Mouse (Mus musculus) layer of hippocampus, adult 8-10 months (tissue): Measurements from ENCODE around the gene Mettl1. TPM values are rescaled to one million over a fixed set of nuclear protein-coding genes. Genes with fewer than 3 reads are reported as not detected.
"Not testable (repeated sequence)": the region's sequence is repeated elsewhere in the genome, so short reads cannot be mapped to it uniquely, and the experiment has no call there.

ENCODE experiments used
- DNase-seq, 2 experiments: peaks; one replicate each; pipeline ENCODE4 v3.0.0; 2022; ENCODE audit warnings: low spot score in 2 of 2
- total RNA-seq, 4 experiments: library from RNA; stranded (reverse); gene quantifications; 2 replicates each; pipeline ENCODE4 v1.2.4; 2022

Mettl1 gene
- total RNA-seq, 4 experiments from 2014 or later = 13.1 to 16.0 (median 14.5) TPM

- no peak for DNase-seq
These were observed 25.4 kb downstream of the Mettl1 start for GRCm38 (mm10) chr10:127066519-127067018.

- DNase-seq = no peak
These were observed 27.3 kb downstream of the Mettl1 start for GRCm38 (mm10) chr10:127068360-127069038.

- DNase-seq = no peak
These were observed 28.3 kb downstream of the Mettl1 start for GRCm38 (mm10) chr10:127069281-127070189.

- peak; percentile 93 to 95 for DNase-seq
These were observed 29.2 kb downstream of the Mettl1 start, which contains the start of gene Tspan31 for GRCm38 (mm10) chr10:127070190-127071121. Tspan31 (minus strand) TSS chr10:127070264.

GRCm38 (mm10) chr10:127071203-127071602 lies 30.0 kb downstream of the Mettl1 start:
- no peak for DNase-seq

- DNase-seq = not testable (repeated sequence)
These were observed 31.1 kb downstream of the Mettl1 start for GRCm38 (mm10) chr10:127072270-127072669.

- not testable (repeated sequence) for DNase-seq
These were observed 31.8 kb downstream of the Mettl1 start for GRCm38 (mm10) chr10:127072969-127073368.

GRCm38 (mm10) chr10:127073981-127074380 lies 32.8 kb downstream of the Mettl1 start:
- DNase-seq = no peak

GRCm38 (mm10) chr10:127075080-127075479 lies 33.9 kb downstream of the Mettl1 start, which contains the start of gene Agap2:
Agap2 (plus strand) TSS chr10:127075284.
- no peak for DNase-seq

GRCm38 (mm10) chr10:127075651-127076050 lies 34.4 kb downstream of the Mettl1 start:
- no peak for DNase-seq

GRCm38 (mm10) chr10:127076082-127076481 lies 34.9 kb downstream of the Mettl1 start:
- DNase-seq = no peak

GRCm38 (mm10) chr10:127077515-127077914 lies 36.3 kb downstream of the Mettl1 start:
- DNase-seq = no peak

GRCm38 (mm10) chr10:127078001-127078676 lies 36.9 kb downstream of the Mettl1 start:
- DNase-seq = no peak

GRCm38 (mm10) chr10:127078677-127079575 lies 37.7 kb downstream of the Mettl1 start:
- DNase-seq = no peak

- no peak for DNase-seq
These were observed 38.6 kb downstream of the Mettl1 start for GRCm38 (mm10) chr10:127079665-127080391.

- DNase-seq = no peak
These were observed 39.9 kb downstream of the Mettl1 start for GRCm38 (mm10) chr10:127080901-127081780.

- DNase-seq = no peak
These were observed 40.9 kb downstream of the Mettl1 start for GRCm38 (mm10) chr10:127081996-127082620.
